Mouse (Mus musculus) myocyte (in vitro differentiated cells): ENCODE measurements around the gene Usp37.

Experiments
- POLR2A ChIP-seq: IDR thresholded peaks from one replicate; pipeline ENCODE4 v1.6.1; 2011; ENCODE audit warnings: low read depth, mild to moderate bottlenecking, control low read depth, moderate library complexity; ENCODE audit not compliant: insufficient read length
- USF1 ChIP-seq: IDR thresholded peaks from one replicate; pipeline ENCODE4 v1.6.1; 2011; ENCODE audit warnings: low read depth, mild to moderate bottlenecking, control low read depth, moderate library complexity

DNA sequence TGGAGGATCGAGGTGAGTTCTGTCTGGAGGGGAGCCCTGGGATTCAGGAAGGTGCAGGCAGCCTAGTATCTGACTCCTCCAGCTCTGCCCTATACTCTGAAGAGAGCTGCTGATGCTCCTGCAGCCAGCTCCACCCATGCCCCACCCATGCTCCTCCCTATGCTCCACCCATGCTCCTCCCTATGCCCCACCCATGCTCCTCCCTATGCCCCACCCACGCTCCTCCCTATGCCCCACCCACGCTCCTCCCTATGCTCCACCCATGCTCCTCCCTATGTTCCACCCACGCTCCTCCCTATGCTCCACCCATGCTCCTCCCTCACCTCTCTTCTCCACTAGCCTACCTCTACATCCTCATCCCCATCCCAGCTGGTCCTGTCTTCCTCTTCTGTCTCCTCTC, 128.9 kb downstream of the Usp37 start:
- TF ChIP-seq POLR2A (no peak), USF1 (no peak)
